Mouse (Mus musculus) lung, embryonic 15.5 days (tissue): ENCODE data around the gene Ammecr1. TPM values are rescaled to one million over a fixed set of nuclear protein-coding genes. Genes with fewer than 3 reads are reported as not detected.

ENCODE experiments used
- ATAC-seq: fragments of 200-750 bp; cut with Nextera tagmentation; 2 replicates; pipeline ENCODE4 v1.8.0; 2017; ENCODE audit warnings: moderate number of reproducible peaks, borderline replicate concordance; ENCODE audit not compliant: low FRiP score, low TSS enrichment; ENCODE audit errors: extremely low read depth
- H3K27ac ChIP-seq: fragments of 300-500 bp; sonication (generic); 2 replicates; pipeline ENCODE4 v1.5.1; 2015; ENCODE audit warnings: moderate library complexity, mild to moderate bottlenecking, inconsistent platforms
- H3K27me3 ChIP-seq: fragments of 300-500 bp; sonication (generic); 2 replicates; pipeline ENCODE4 v1.6.1; 2015; ENCODE audit warnings: inconsistent platforms
- H3K36me3 ChIP-seq: fragments of 300-500 bp; sonication (generic); 2 replicates; pipeline ENCODE4 v1.6.1; 2015; ENCODE audit warnings: inconsistent platforms
- H3K4me1 ChIP-seq: fragments of 300-500 bp; sonication (generic); 2 replicates; pipeline ENCODE4 v1.6.1; 2015; ENCODE audit warnings: inconsistent platforms
- H3K4me2 ChIP-seq: fragments of 300-500 bp; sonication (generic); 2 replicates; pipeline ENCODE4 v1.6.1; 2015; ENCODE audit warnings: inconsistent platforms, mild to moderate bottlenecking, moderate library complexity
- H3K4me3 ChIP-seq: fragments of 300-500 bp; sonication (generic); 2 replicates; pipeline ENCODE4 v1.5.1; 2015; ENCODE audit warnings: mild to moderate bottlenecking, inconsistent platforms
- H3K9ac ChIP-seq: fragments of 300-500 bp; sonication (generic); 2 replicates; pipeline ENCODE4 v1.6.1; 2015; ENCODE audit warnings: inconsistent platforms
- H3K9me3 ChIP-seq: fragments of 300-500 bp; sonication (generic); 2 replicates; pipeline ENCODE4 v1.6.1; 2016; ENCODE audit warnings: inconsistent platforms
- WGBS: fragments of 180-500 bp; shearing (Covaris S2); methylation state at CpG from one replicate; pipeline ENCODE4 v1.1.7; 2015; 5-methylcytosine and 5-hydroxymethylcytosine counted together
- polyA plus RNA-seq: library from polyadenylated mRNA; unstranded; fragments of >200 nt; fragmentation: Nextera tagmentation; extraction: Ambion mirVana; gene quantifications from 2 replicates; pipeline ENCODE4 v1.2.1, GENCODE M21; 2015

Ammecr1 gene
- 12.6 and 13.0 TPM in 2 replicates for polyA plus RNA-seq

DNA sequence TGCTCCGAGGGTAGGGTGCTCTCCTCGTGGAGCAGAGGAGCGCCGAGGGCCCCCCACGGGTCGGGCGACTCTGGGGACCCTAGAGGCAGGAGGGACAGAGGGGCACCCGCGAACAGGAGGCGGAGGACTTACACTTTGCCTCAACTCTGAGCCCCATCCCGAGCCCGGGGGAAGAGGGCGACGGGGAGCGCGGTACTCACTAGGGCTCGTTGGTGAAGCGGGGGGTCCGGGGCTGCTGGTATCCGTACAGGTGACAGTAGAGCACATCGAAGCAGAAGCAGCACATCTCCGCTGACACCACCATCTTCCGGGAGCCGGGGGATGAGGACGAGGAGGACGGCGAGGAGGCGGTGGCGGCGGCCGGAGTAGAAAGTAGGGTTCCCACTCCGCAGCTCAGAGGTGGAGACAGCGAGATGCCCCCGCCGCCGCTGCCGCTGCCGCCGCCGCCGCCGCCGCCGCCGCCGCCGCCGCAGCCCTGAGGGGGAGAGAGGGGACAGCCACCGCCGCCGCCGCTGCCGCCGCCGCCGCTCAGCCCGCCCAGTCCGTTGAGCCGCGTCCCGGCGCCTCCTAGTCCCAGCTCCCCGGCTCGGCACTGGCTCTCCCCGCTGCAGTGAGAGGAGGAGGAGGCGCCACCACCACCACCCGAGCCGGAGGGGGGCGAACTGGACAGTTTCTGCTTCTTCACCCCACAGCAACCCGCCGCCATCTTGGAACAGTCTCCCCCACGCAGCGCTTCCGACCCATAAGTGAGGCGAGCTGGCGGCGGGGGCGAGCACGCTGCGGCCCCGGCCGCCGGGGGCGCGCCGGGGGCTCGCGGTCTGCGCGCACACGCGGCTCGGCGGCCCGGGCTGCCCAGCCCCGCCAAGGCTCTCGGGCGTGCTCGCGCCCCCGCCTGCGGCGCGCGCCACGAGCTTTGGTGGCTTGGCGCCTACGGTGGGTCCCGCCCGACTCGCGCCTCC is at the start of gene Ammecr1:
Ammecr1 (minus strand) TSS at position 721 of the 959 bp plus-strand sequence.
- no peaks in the 10 kb centered on the region for H3K36me3 ChIP-seq
- H3K27me3 ChIP-seq = peaks cover 17% of the 10 kb centered on the region; the same call in 1 of the 2 replicates
- H3K4me2 ChIP-seq = peak within 1 kb of the TSS; percentile 61
- no peaks in the 10 kb centered on the region for H3K9me3 ChIP-seq
- ATAC-seq = peak; percentile 94
- 13% methylated on average over 48 of the region's 112 CpGs for WGBS
- peak within 1 kb of the TSS; percentile 89 for H3K27ac ChIP-seq
- 0 out of 2 replicates have a peak, but pooled peaks cover 3% of the 10 kb centered on the region for H3K4me1 ChIP-seq
- peak within 1 kb of the TSS; percentile 65 for H3K4me3 ChIP-seq
- H3K9ac ChIP-seq = peak within 1 kb of the TSS; percentile 68

DNA sequence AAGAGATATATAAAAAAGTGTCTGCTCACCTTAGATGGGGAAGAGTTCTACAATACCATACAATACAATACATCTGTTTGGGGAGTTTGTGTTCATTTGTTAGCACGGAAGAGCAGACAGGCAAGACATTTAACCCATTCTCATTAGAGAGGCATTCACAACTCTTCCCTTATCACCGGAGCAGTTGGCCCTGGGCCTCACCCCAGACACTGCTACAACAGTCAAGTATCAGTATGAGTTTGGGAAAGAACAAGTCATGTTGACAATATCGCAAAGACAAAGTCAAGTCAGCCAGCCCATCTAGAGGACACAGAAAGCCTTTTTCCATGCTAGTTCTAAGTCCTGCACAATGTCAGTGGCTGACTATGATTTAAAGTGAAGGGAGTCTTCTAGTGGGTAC is 47.6 kb upstream of the Ammecr1 start:
- no peaks in the 10 kb centered on the region for H3K4me1 ChIP-seq
- no peak overlapping the region for H3K4me2 ChIP-seq
- no peaks in the 10 kb centered on the region for H3K9me3 ChIP-seq
- no peak overlapping the region for H3K27ac ChIP-seq
- H3K9ac ChIP-seq = no peak overlapping the region
- no peaks in the 10 kb centered on the region for H3K36me3 ChIP-seq
- H3K4me3 ChIP-seq = no peak overlapping the region
- no peaks in the 10 kb centered on the region for H3K27me3 ChIP-seq
- WGBS = 80% methylated on average over 3 of the region's 3 CpGs
- no peak for ATAC-seq

DNA sequence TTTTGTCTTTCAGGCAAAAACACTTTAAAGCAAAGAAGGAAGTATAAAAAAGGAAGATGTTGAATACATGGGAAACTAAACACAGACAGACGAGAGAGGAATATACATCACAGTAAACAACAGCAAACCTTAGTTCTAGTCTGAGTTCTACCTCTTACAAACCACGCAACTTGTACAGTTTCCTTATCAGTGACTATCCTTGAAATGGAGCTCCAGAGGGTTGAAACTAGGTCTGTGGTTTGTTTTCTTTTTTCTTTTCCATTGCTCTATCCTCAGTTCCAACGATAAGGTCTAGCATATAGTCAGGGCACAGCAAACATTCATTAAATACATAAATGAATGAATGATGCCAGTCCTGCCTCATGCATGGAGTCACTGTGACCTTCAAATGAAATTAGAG is 45.8 kb upstream of the Ammecr1 start:
- Histone ChIP-seq H3K4me1 (no peaks in the 10 kb centered on the region), H3K27me3 (no peaks in the 10 kb centered on the region), H3K4me2 (no peak overlapping the region), H3K4me3 (no peak overlapping the region), H3K9ac (no peak overlapping the region), H3K36me3 (no peaks in the 10 kb centered on the region), H3K9me3 (no peaks in the 10 kb centered on the region), H3K27ac (no peak overlapping the region)
- 71% methylated on average over 3 of the region's 3 CpGs for WGBS
- ATAC-seq = no peak

DNA sequence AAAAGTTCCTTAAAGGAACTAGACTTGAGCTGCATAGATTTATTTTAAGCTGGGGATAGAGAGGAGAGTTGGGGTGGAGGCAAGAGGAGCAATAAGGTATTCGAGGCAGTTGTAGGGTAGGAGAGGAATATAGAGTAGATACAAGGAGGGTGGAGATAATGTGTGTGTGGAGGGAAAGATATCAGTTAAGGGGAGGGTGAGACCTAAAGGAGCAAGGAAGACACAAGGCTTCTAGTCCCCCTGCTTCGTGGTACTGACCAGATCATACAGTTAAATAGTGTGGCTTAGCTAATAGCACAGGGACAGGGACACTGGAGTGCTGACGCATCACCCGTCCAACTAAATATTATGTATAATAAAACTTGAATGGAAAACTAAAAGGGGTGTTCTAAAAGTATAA is 45.3 kb upstream of the Ammecr1 start:
- no peaks in the 10 kb centered on the region for H3K27me3 ChIP-seq
- no peaks in the 10 kb centered on the region for H3K36me3 ChIP-seq
- H3K9ac ChIP-seq = no peak overlapping the region
- H3K4me3 ChIP-seq = no peak overlapping the region
- no peak overlapping the region for H3K4me2 ChIP-seq
- no peak for ATAC-seq
- H3K4me1 ChIP-seq = no peaks in the 10 kb centered on the region
- WGBS = 69% methylated on average over 4 of the region's 4 CpGs
- no peak overlapping the region for H3K27ac ChIP-seq
- H3K9me3 ChIP-seq = no peaks in the 10 kb centered on the region

DNA sequence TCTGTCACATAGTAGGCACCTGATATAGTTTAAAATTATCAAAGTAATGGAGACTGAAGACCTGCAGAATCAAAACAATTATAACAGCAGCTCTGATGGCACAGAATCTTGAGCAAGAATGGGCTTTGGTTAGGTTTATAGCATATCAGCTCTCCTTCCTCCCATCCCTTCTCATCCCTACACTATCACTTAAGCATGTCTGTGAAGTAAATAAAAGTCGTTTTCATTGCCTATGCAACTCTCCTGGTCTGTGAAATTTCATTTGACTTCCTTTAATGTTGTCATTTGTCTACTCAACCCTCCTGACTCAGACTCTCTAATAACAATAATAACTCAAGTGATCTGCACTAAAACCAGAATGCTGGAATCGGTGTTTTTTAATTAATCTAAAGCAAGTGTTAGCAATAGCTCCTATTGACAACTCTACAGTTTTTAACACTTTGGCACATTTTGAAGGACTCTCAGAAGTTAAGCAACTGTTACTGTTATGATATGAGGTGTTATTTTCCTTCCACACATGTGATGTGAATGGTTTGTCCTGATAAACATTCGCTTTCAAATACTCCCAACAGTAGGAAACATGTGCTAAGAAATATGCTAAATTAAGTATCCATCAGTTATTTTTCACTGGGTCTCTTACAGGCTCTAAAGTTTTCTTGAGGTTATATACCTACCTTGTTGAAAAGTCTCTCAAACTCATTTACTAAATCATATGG is 37.8 kb upstream of the Ammecr1 start:
- no peaks in the 10 kb centered on the region for H3K4me1 ChIP-seq
- no peak overlapping the region for H3K27ac ChIP-seq
- no peak overlapping the region for H3K9ac ChIP-seq
- no peak overlapping the region for H3K4me2 ChIP-seq
- ATAC-seq = no peak
- WGBS = 65% methylated on average over 3 of the region's 3 CpGs
- H3K9me3 ChIP-seq = no peaks in the 10 kb centered on the region
- no peak overlapping the region for H3K4me3 ChIP-seq
- H3K36me3 ChIP-seq = no peaks in the 10 kb centered on the region
- H3K27me3 ChIP-seq = no peaks in the 10 kb centered on the region; the same call in none of the 2 replicates

DNA sequence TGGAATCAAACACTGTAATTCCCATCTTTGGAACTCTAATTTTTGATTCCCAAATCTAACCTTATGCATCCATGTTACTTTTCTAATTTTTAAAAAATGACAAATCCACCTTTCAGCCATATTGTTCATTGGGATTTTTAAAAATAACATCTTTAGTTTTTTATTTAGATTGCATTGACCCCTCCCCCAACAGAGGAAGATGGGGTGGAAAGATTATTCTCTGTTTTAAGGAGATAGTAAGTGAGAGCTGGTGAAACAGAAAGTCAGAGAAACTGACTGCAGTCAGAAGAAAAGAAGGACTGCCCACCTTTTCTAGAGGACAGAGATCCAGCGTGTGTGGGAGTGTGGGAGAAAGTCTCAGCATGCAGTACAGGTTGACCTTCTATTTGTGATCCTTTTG is 30.7 kb upstream of the Ammecr1 start:
- ATAC-seq = no peak
- H3K9ac ChIP-seq = no peak overlapping the region
- WGBS = 57% methylated on average over 1 of the region's 1 CpGs

DNA sequence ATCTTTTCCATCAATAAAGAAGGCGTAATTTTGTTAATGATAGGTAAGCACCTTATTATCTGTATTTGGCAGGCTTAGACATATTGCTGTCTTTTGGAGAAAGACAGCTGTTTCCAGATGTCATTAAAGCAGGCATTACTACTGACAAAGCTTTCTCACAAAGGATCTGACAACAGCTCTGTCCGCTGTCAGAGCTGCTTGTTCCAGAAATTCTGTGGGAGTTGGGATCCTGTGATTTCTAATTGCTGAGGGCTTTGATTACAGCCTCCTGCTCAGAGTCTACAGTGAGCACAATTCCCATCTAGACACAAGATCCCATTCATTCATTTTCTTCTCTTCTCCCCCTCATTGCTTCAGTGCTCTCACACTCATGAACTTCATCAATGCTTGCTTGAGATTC is 28.0 kb upstream of the Ammecr1 start:
- Histone ChIP-seq H3K4me2 (no peak overlapping the region), H3K36me3 (no peaks in the 10 kb centered on the region), H3K4me1 (no peaks in the 10 kb centered on the region), H3K4me3 (no peak overlapping the region), H3K27ac (no peak overlapping the region), H3K27me3 (no peaks in the 10 kb centered on the region), H3K9ac (no peak overlapping the region), H3K9me3 (no peaks in the 10 kb centered on the region)
- 61% methylated on average over 2 of the region's 2 CpGs for WGBS
- no peak for ATAC-seq

More for the DNA sequence above, 30.7 kb upstream of the Ammecr1 start:
- no peak overlapping the region for H3K27ac ChIP-seq
- H3K4me3 ChIP-seq = no peak overlapping the region
- no peaks in the 10 kb centered on the region for H3K36me3 ChIP-seq
- no peak overlapping the region for H3K4me2 ChIP-seq
- no peaks in the 10 kb centered on the region; the same call in none of the 2 replicates for H3K27me3 ChIP-seq
- no peaks in the 10 kb centered on the region for H3K9me3 ChIP-seq
- H3K4me1 ChIP-seq = no peaks in the 10 kb centered on the region

DNA sequence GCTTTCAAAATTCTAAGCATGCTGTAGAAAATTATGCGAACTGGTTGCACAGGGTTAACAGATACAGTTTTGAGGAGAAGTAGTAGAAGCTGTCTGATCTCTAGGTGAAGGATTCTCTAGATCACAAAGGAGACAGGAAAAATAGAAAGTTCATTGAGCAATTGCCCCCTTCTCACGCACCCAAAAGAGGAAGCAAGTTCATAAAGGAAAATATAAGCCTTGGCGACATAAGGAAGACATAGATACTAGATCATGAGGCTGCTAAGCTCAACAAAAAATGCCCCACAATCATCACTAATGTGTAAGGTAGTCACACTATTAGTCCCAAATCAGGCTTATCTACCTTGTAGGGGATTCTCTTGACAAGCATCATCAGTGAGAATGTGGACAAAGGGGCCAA is 17.6 kb upstream of the Ammecr1 start:
- Histone ChIP-seq H3K27me3 (no peaks in the 10 kb centered on the region; the same call in none of the 2 replicates), H3K4me2 (no peak overlapping the region), H3K36me3 (no peaks in the 10 kb centered on the region), H3K4me3 (no peak overlapping the region), H3K27ac (no peak overlapping the region), H3K4me1 (no peaks in the 10 kb centered on the region), H3K9me3 (no peaks in the 10 kb centered on the region), H3K9ac (no peak overlapping the region)
- 80% methylated on average over 3 of the region's 3 CpGs for WGBS
- ATAC-seq = no peak

DNA sequence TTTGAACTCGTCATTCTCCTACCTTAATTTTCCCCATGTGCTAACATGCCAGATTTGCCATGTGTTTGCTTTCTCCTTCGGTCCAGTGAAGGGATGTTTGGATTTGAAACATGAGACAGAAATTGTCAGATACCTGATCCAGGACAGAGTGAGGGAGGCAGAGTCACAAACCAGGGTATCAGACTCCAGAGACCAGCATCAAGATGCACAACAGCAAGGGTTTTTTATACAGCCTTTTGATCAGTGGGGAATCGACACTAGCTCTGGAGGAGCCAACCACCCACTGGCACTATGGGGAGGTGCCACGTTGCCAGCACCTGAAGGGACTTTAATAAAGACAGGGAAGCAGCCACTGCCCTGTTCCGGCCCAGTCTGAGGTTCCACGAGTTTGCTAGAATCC is 17.1 kb upstream of the Ammecr1 start:
- no peaks in the 10 kb centered on the region; the same call in none of the 2 replicates for H3K27me3 ChIP-seq
- no peaks in the 10 kb centered on the region for H3K4me1 ChIP-seq

DNA sequence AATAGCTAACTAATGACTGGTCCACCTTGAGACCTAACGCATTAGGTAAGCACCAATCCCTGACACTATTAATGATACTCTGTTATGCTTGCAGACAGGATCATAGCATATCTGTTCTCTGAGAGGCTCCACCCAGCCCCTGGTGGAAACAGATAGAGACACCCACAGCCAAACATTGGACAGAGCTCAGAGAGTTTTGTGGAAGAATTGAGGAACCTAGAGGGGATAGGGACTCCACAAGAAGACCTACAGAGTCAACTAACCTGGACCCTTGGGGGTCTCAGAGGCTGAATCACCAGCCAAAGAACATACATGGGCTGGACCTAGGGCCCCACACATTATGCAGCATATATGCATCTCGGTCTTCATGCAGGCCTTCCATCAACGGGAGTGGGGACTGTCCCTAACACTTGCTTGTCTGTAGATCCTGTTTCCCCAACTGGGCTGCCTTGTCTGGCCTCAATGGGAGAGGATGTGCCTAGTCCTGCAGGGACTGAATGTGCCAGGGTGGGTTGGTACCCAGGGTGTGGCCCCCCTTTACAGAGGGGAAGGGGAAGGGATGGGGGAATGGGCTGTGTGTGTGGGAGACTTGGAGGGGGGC is 15.1 kb upstream of the Ammecr1 start:
- WGBS = 89% methylated on average over 3 of the region's 3 CpGs
- no peaks in the 10 kb centered on the region; the same call in 1 of the 2 replicates for H3K27me3 ChIP-seq
- no peak overlapping the region for H3K4me3 ChIP-seq
- no peak overlapping the region for H3K4me2 ChIP-seq
- H3K4me1 ChIP-seq = no peaks in the 10 kb centered on the region
- no peaks in the 10 kb centered on the region for H3K36me3 ChIP-seq
- H3K9ac ChIP-seq = no peak overlapping the region
- no peak for ATAC-seq
- H3K9me3 ChIP-seq = no peaks in the 10 kb centered on the region
- no peak overlapping the region for H3K27ac ChIP-seq

More for the DNA sequence above, 17.1 kb upstream of the Ammecr1 start:
- H3K9ac ChIP-seq = no peak overlapping the region
- WGBS = 59% methylated on average over 6 of the region's 6 CpGs
- no peaks in the 10 kb centered on the region for H3K9me3 ChIP-seq
- no peak overlapping the region for H3K4me3 ChIP-seq
- no peak overlapping the region for H3K4me2 ChIP-seq
- H3K27ac ChIP-seq = no peak overlapping the region
- no peaks in the 10 kb centered on the region for H3K36me3 ChIP-seq
- no peak for ATAC-seq

DNA sequence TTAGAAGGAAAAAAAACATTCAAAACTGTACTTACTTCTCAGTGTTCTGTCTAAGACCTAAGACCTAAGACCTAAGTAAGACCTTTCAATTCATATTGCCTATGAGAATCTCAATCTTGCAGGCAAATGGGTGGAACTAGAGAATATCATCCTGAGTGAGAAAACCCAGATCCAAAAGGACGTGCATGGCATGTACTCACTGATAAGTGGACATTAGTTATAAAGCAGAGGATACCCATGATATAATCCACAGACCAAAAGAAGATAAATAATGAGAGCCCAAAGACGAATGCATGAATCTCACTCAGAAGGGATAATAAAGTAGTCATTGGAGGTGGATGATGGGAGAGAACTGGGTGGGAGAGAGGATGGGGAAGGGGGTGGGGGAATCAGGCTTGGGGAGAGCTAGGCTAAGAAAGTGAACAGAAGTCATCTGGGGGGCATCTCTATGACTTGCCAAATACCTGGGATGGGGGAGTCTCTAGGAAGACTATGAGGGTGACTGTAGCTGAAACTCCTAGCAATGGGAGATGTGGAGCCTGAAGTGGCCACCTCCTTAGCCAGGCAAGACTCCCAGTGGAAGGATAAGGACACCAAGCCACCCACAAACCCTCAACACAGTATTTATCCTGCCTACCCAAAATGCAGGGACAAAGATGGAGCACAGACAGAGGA is 14.5 kb upstream of the Ammecr1 start:
- Histone ChIP-seq H3K36me3 (no peaks in the 10 kb centered on the region), H3K4me2 (no peak overlapping the region), H3K27ac (no peak overlapping the region), H3K4me1 (no peaks in the 10 kb centered on the region), H3K9ac (no peak overlapping the region), H3K9me3 (no peaks in the 10 kb centered on the region), H3K4me3 (no peak overlapping the region), H3K27me3 (no peaks in the 10 kb centered on the region; the same call in 1 of the 2 replicates)
- ATAC-seq = no peak
- WGBS = 62% methylated on average over 2 of the region's 2 CpGs
